Mouse (Mus musculus): ENCODE data around the gene Fbln1. TPM values are rescaled to one million over a fixed set of nuclear protein-coding genes. Genes with fewer than 3 reads are reported as not detected.

Fbln1 gene
- polyA plus RNA-seq, 1 experiment = 48.1 TPM

- H3K9me3 ChIP-seq (replicated peaks; ENCODE audit: control insufficient read depth, insufficient read depth, low read length, poor library complexity, severe bottlenecking) = no peaks in the 10 kb centered on the region
- no peak for TF ChIP-seq POLR2A (IDR thresholded peaks at IDR 0.05; ENCODE audit: insufficient read depth, low read length)
- TF ChIP-seq EP300 (IDR thresholded peaks at IDR 0.05; ENCODE audit: insufficient read depth, low read depth, low read length) = no peak
- no peak for TF ChIP-seq CTCF (IDR thresholded peaks at IDR 0.05; ENCODE audit: low read depth, low read length)
- no peaks in the 10 kb centered on the region for H3K4me1 ChIP-seq (ENCODE audit: control insufficient read depth, insufficient read depth, low read length)
- no peaks in the 10 kb centered on the region for H3K36me3 ChIP-seq (ENCODE audit: control insufficient read depth, insufficient read depth, low read length, poor library complexity, severe bottlenecking)
- H3K27me3 ChIP-seq (ENCODE audit: control insufficient read depth, insufficient read depth, low read length, poor library complexity, severe bottlenecking) = no peaks in the 10 kb centered on the region
- no peak overlapping the region for H3K4me3 ChIP-seq (ENCODE audit: low read depth, low read length)
- H3K27ac ChIP-seq (ENCODE audit: insufficient read depth, low read length) = no peak overlapping the region
- no peak overlapping the region for H3K9ac ChIP-seq (ENCODE audit: low read depth, poor library complexity, severe bottlenecking)
Observed at GRCm38 (mm10) chr15:85200446-85201289, 5.1 kb upstream of the Fbln1 start.

GRCm38 (mm10) chr15:85202199-85202598 lies 3.5 kb upstream of the Fbln1 start:
- Histone ChIP-seq H3K4me3 (ENCODE audit: low read depth, low read length) (no peak overlapping the region), H3K36me3 (ENCODE audit: control insufficient read depth, insufficient read depth, low read length, poor library complexity, severe bottlenecking) (no peaks in the 10 kb centered on the region), H3K9ac (ENCODE audit: low read depth, poor library complexity, severe bottlenecking) (no peak overlapping the region), H3K4me1 (ENCODE audit: control insufficient read depth, insufficient read depth, low read length) (no peaks in the 10 kb centered on the region), H3K27me3 (ENCODE audit: control insufficient read depth, insufficient read depth, low read length, poor library complexity, severe bottlenecking) (no peaks in the 10 kb centered on the region), H3K27ac (ENCODE audit: insufficient read depth, low read length) (no peak overlapping the region), H3K9me3 (replicated peaks; ENCODE audit: control insufficient read depth, insufficient read depth, low read length, poor library complexity, severe bottlenecking) (no peaks in the 10 kb centered on the region)
- TF ChIP-seq EP300 (IDR thresholded peaks at IDR 0.05; ENCODE audit: insufficient read depth, low read depth, low read length) = no peak
- TF ChIP-seq POLR2A (IDR thresholded peaks at IDR 0.05; ENCODE audit: insufficient read depth, low read length) = no peak
- no peak for TF ChIP-seq CTCF (IDR thresholded peaks at IDR 0.05; ENCODE audit: low read depth, low read length)

DNA sequence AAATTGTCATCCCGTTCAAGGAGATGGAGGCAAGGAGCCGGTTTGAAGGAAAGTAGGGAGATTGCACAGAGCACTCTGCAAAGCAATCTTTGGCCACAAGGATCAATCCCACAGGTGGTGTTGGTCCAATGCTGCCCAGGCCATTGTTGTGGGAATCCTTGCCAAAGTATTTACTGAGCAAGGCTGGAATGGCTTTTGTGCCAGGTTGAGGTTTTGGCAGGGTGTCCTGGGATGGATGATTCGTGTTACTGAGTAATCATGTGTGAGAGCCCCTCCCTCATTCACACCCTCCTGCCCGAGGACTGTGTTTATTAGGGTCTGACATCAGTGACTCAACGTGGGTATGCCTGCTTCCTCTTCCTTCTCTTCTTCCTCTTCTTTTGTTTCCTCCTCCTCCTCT lies 3.0 kb upstream of the Fbln1 start:
- Histone ChIP-seq H3K4me3 (ENCODE audit: low read depth, low read length) (no peak overlapping the region), H3K27me3 (ENCODE audit: control insufficient read depth, insufficient read depth, low read length, poor library complexity, severe bottlenecking) (no peaks in the 10 kb centered on the region), H3K9ac (ENCODE audit: low read depth, poor library complexity, severe bottlenecking) (no peak overlapping the region), H3K27ac (ENCODE audit: insufficient read depth, low read length) (no peak overlapping the region), H3K4me1 (ENCODE audit: control insufficient read depth, insufficient read depth, low read length) (no peaks in the 10 kb centered on the region), H3K36me3 (ENCODE audit: control insufficient read depth, insufficient read depth, low read length, poor library complexity, severe bottlenecking) (no peaks in the 10 kb centered on the region), H3K9me3 (replicated peaks; ENCODE audit: control insufficient read depth, insufficient read depth, low read length, poor library complexity, severe bottlenecking) (no peaks in the 10 kb centered on the region)
- TF ChIP-seq EP300 (IDR thresholded peaks at IDR 0.05; ENCODE audit: insufficient read depth, low read depth, low read length) = no peak
- TF ChIP-seq CTCF (IDR thresholded peaks at IDR 0.05; ENCODE audit: low read depth, low read length) = no peak
- TF ChIP-seq POLR2A (IDR thresholded peaks at IDR 0.05; ENCODE audit: insufficient read depth, low read length) = no peak

DNA sequence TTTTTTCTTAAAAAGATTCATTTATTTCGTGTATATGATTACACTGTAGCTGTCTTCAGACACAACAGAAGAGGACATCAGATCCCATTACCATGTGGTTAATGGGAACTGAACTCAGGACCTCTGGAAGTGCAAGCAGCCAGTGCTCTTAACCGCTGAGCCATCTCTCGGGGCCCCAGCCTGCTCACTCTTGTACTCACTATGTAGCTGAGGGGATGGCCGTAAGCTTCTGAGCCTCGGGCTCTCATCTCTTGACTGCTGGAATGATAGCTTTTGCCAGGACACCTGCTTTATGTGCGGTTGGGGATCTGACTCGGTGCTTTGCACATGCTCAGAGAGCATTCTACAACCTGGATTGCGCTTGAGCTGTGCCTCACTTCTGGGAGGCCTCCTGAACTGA lies 1.4 kb upstream of the Fbln1 start:
- no peak overlapping the region for H3K27ac ChIP-seq (ENCODE audit: insufficient read depth, low read length)
- H3K9ac ChIP-seq (ENCODE audit: low read depth, poor library complexity, severe bottlenecking) = no peak overlapping the region
- H3K9me3 ChIP-seq (replicated peaks; ENCODE audit: control insufficient read depth, insufficient read depth, low read length, poor library complexity, severe bottlenecking) = no peaks in the 10 kb centered on the region; the same call in 1 of the 2 replicates
- H3K4me3 ChIP-seq (ENCODE audit: low read depth, low read length) = no peak overlapping the region
- H3K36me3 ChIP-seq (ENCODE audit: control insufficient read depth, insufficient read depth, low read length, poor library complexity, severe bottlenecking) = peaks cover 3% of the 10 kb centered on the region; the same call in 1 of the 2 replicates
- no peaks in the 10 kb centered on the region for H3K4me1 ChIP-seq (ENCODE audit: control insufficient read depth, insufficient read depth, low read length)
- no peaks in the 10 kb centered on the region for H3K27me3 ChIP-seq (ENCODE audit: control insufficient read depth, insufficient read depth, low read length, poor library complexity, severe bottlenecking)
- TF ChIP-seq EP300 (IDR thresholded peaks at IDR 0.05; ENCODE audit: insufficient read depth, low read depth, low read length) (no peak), CTCF (IDR thresholded peaks at IDR 0.05; ENCODE audit: low read depth, low read length) (no peak), POLR2A (IDR thresholded peaks at IDR 0.05; ENCODE audit: insufficient read depth, low read length) (no peak)

DNA sequence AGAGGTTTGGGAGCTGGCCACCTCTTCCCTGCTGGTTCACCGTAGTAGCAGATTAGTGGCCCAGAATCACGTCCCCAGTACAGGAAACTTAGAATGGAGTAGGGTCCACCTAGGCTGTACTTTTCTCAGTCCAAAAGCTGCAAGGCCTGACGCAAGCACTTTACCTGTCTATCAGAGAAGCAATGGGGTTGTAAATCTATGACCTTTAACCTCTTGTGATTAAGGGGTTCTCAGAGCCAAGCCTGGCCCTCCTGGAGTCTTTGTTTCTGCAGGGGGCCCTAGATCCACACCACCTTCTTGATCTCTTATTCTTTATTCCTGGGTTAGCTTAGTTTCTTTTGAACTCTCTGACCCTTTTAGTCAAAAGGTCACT lies 940 bp downstream of the Fbln1 start:
- no peaks in the 10 kb centered on the region for H3K27me3 ChIP-seq (ENCODE audit: control insufficient read depth, insufficient read depth, low read length, poor library complexity, severe bottlenecking)
- no peak overlapping the region for H3K27ac ChIP-seq (ENCODE audit: insufficient read depth, low read length)
- no peak for TF ChIP-seq EP300 (IDR thresholded peaks at IDR 0.05; ENCODE audit: insufficient read depth, low read depth, low read length)
- TF ChIP-seq POLR2A (IDR thresholded peaks at IDR 0.05; ENCODE audit: insufficient read depth, low read length) = no peak
- no peak for TF ChIP-seq CTCF (IDR thresholded peaks at IDR 0.05; ENCODE audit: low read depth, low read length)
- H3K9me3 ChIP-seq (replicated peaks; ENCODE audit: control insufficient read depth, insufficient read depth, low read length, poor library complexity, severe bottlenecking) = no peaks in the 10 kb centered on the region; the same call in 1 of the 2 replicates
- H3K4me1 ChIP-seq (ENCODE audit: control insufficient read depth, insufficient read depth, low read length) = peaks cover 2% of the 10 kb centered on the region
- peak overlapping the region; percentile 88 for H3K4me3 ChIP-seq (ENCODE audit: low read depth, low read length)
- H3K9ac ChIP-seq (ENCODE audit: low read depth, poor library complexity, severe bottlenecking) = peak overlapping the region; percentile 93
- peaks cover 3% of the 10 kb centered on the region; the same call in 1 of the 2 replicates for H3K36me3 ChIP-seq (ENCODE audit: control insufficient read depth, insufficient read depth, low read length, poor library complexity, severe bottlenecking)

DNA sequence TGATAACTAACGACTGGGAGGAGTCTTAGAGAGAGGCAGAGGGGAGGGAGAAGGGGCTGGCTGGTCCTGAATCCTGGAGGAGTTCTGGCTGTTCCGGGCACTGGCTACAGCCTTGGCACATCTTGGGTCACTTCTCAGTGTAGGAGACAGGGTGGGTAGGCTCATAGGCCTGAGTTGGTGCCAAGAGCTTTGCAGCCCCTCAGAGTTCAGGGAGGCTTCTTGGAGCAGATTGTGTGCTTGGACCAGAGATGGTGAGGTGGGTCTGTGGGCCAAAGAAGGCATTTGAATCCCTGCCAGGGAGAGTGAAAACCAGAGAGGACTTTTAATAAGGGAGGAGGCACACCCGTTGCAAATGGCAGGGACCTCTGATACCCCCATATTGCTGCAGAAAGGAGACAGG lies 1.3 kb downstream of the Fbln1 start:
- H3K27ac ChIP-seq (ENCODE audit: insufficient read depth, low read length) = 0 out of 2 replicates have a peak overlapping the region, but pooled peaks have one; percentile 8
- peaks cover 3% of the 10 kb centered on the region; the same call in 1 of the 2 replicates for H3K36me3 ChIP-seq (ENCODE audit: control insufficient read depth, insufficient read depth, low read length, poor library complexity, severe bottlenecking)
- H3K27me3 ChIP-seq (ENCODE audit: control insufficient read depth, insufficient read depth, low read length, poor library complexity, severe bottlenecking) = no peaks in the 10 kb centered on the region
- peak overlapping the region; percentile 42 for H3K4me3 ChIP-seq (ENCODE audit: low read depth, low read length)
- TF ChIP-seq POLR2A (IDR thresholded peaks at IDR 0.05; ENCODE audit: insufficient read depth, low read length) = no peak
- no peak for TF ChIP-seq CTCF (IDR thresholded peaks at IDR 0.05; ENCODE audit: low read depth, low read length)
- TF ChIP-seq EP300 (IDR thresholded peaks at IDR 0.05; ENCODE audit: insufficient read depth, low read depth, low read length) = no peak
- H3K9me3 ChIP-seq (replicated peaks; ENCODE audit: control insufficient read depth, insufficient read depth, low read length, poor library complexity, severe bottlenecking) = no peaks in the 10 kb centered on the region; the same call in 1 of the 2 replicates
- H3K4me1 ChIP-seq (ENCODE audit: control insufficient read depth, insufficient read depth, low read length) = peaks cover 2% of the 10 kb centered on the region
- H3K9ac ChIP-seq (ENCODE audit: low read depth, poor library complexity, severe bottlenecking) = 0 out of 2 replicates have a peak overlapping the region, but pooled peaks have one; percentile 93
